Mouse (Mus musculus) MEL (cell line): Measurements from ENCODE around the gene Grid2ip. TPM values are rescaled to one million over a fixed set of nuclear protein-coding genes. Genes with fewer than 3 reads are reported as not detected.

Experiments used
- DNase-seq: peaks from one replicate; pipeline ENCODE4 v3.0.0; 2011; ENCODE audit warnings: low read depth, low spot score
- H3K27ac ChIP-seq: 2 replicates; pipeline ENCODE4 v1.5.1; 2012; ENCODE audit warnings: low read depth, mild to moderate bottlenecking, control low read depth, low read length, moderate library complexity; ENCODE audit not compliant: control insufficient read depth
- H3K27me3 ChIP-seq, 2 experiments: fragments of 150-350 bp in 1 of 2; sonication (generic) in 1 of 2; 2 replicates each; pipeline ENCODE4 v1.6.1; 2012; ENCODE audit warnings: low read length in 2 of 2, mild to moderate bottlenecking in 2 of 2, improper control_type of control experiment in 1 of 2, moderate library complexity in 1 of 2; ENCODE audit not compliant: insufficient read depth in 2 of 2, control insufficient read depth in 1 of 2
- H3K36me3 ChIP-seq, 2 experiments: 2 replicates each; pipeline ENCODE4 v1.6.1; 2012 to 2014; ENCODE audit warnings: low read length in 2 of 2, improper control_type of control experiment in 1 of 2, inconsistent platforms in 1 of 2, mild to moderate bottlenecking in 1 of 2; ENCODE audit not compliant: insufficient read depth in 2 of 2, control insufficient read depth in 1 of 2
- H3K4me1 ChIP-seq, 2 experiments: fragments of 150-350 bp in 1 of 2; sonication (generic) in 1 of 2; 2 replicates each; pipeline ENCODE4 v1.6.1; 2012; ENCODE audit warnings: low read length in 2 of 2, improper control_type of control experiment in 1 of 2, mild to moderate bottlenecking in 1 of 2; ENCODE audit not compliant: insufficient read depth in 2 of 2, control insufficient read depth in 1 of 2
- H3K4me3 ChIP-seq, 2 experiments: fragments of 150-350 bp in 1 of 2; sonication (generic) in 1 of 2; 2 replicates each; pipeline ENCODE4 v1.5.1; 2012; ENCODE audit warnings: low read depth in 2 of 2, low read length in 2 of 2, mild to moderate bottlenecking in 2 of 2, moderate library complexity in 2 of 2, control low read depth in 1 of 2, improper control_type of control experiment in 1 of 2; ENCODE audit not compliant: control insufficient read depth in 1 of 2, insufficient read depth in 1 of 2
- H3K79me2 ChIP-seq: 2 replicates; pipeline ENCODE4 v1.6.1; 2012; ENCODE audit warnings: mild to moderate bottlenecking, low read length, moderate library complexity; ENCODE audit not compliant: control insufficient read depth, poor library complexity, insufficient read depth
- H3K9ac ChIP-seq: 2 replicates; pipeline ENCODE4 v1.6.1; 2012; ENCODE audit warnings: low read depth, mild to moderate bottlenecking, control low read depth, low read length, moderate library complexity; ENCODE audit not compliant: control insufficient read depth, poor library complexity, severe bottlenecking
- H3K9me3 ChIP-seq: fragments of 150-350 bp; sonication (generic); replicated peaks from 2 replicates; pipeline ENCODE4 v1.6.1; 2012; ENCODE audit warnings: mild to moderate bottlenecking, low read length, improper control_type of control experiment, moderate library complexity; ENCODE audit not compliant: insufficient read depth
- CTCF ChIP-seq, 3 experiments: IDR thresholded peaks in 2 of 3; conservative IDR thresholded peaks in 1 of 3; 2 replicates each; pipeline ENCODE4 v1.5.1; 2011 to 2012; ENCODE audit warnings: low read length in 3 of 3, low read depth in 2 of 3, mild to moderate bottlenecking in 2 of 3, improper control_type of control experiment in 1 of 3, inconsistent platforms in 1 of 3, mixed read lengths in 1 of 3, moderate library complexity in 1 of 3; ENCODE audit not compliant: control insufficient read depth in 1 of 3, insufficient read depth in 1 of 3, poor library complexity in 1 of 3, severe bottlenecking in 1 of 3
- ELF1 ChIP-seq: IDR thresholded peaks from 2 replicates; pipeline ENCODE4 v1.6.1; 2014; ENCODE audit warnings: low read depth, mild to moderate bottlenecking, inconsistent platforms, low read length, improper control_type of control experiment, moderate library complexity
- ETS1 ChIP-seq: IDR thresholded peaks from 2 replicates; pipeline ENCODE4 v1.6.1; 2012; ENCODE audit warnings: low read depth, mild to moderate bottlenecking, inconsistent platforms, low read length, improper control_type of control experiment, moderate library complexity
- GABPA ChIP-seq: IDR thresholded peaks from 2 replicates; pipeline ENCODE4 v1.6.1; 2012; ENCODE audit warnings: low read depth, mild to moderate bottlenecking, inconsistent platforms, low read length, improper control_type of control experiment, moderate library complexity
- MAX ChIP-seq: IDR thresholded peaks from 2 replicates; pipeline ENCODE4 v1.6.1; 2011; ENCODE audit warnings: low read length, improper control_type of control experiment
- MXI1 ChIP-seq: IDR thresholded peaks from 2 replicates; pipeline ENCODE4 v1.6.1; 2011; ENCODE audit warnings: mild to moderate bottlenecking, low read depth, low read length, improper control_type of control experiment
- MYB ChIP-seq: IDR thresholded peaks from 2 replicates; pipeline ENCODE4 v1.6.1; 2011; ENCODE audit warnings: mild to moderate bottlenecking, low read depth, low read length, improper control_type of control experiment
- POLR2A ChIP-seq, 2 experiments: IDR thresholded peaks; 2 replicates each; pipeline ENCODE4 v1.6.1; 2011 to 2012; ENCODE audit warnings: low read length in 2 of 2, mild to moderate bottlenecking in 2 of 2, control low read depth in 1 of 2, improper control_type of control experiment in 1 of 2, low read depth in 1 of 2, moderate library complexity in 1 of 2; ENCODE audit not compliant: control insufficient read depth in 1 of 2, insufficient read depth in 1 of 2, poor library complexity in 1 of 2
- POLR2AphosphoS5 ChIP-seq: IDR thresholded peaks from 2 replicates; pipeline ENCODE4 v1.6.1; 2012; ENCODE audit warnings: low read depth, borderline replicate concordance, mild to moderate bottlenecking, inconsistent platforms, low read length, moderate library complexity, mixed read lengths
- RAD21 ChIP-seq: IDR thresholded peaks from 2 replicates; pipeline ENCODE4 v1.6.1; 2011; ENCODE audit warnings: mild to moderate bottlenecking, low read depth, low read length, improper control_type of control experiment
- RCOR1 ChIP-seq: IDR thresholded peaks from 2 replicates; pipeline ENCODE4 v1.6.1; 2012; ENCODE audit warnings: low read depth, mild to moderate bottlenecking, inconsistent platforms, low read length, improper control_type of control experiment
- SIN3A ChIP-seq: IDR thresholded peaks from 2 replicates; pipeline ENCODE4 v1.6.1; 2012; ENCODE audit warnings: low read length, improper control_type of control experiment, inconsistent platforms
- SMC3 ChIP-seq: IDR thresholded peaks from 2 replicates; pipeline ENCODE4 v1.6.1; 2011; ENCODE audit warnings: low read depth, low read length, improper control_type of control experiment
- TAL1 ChIP-seq: IDR thresholded peaks from 2 replicates; pipeline ENCODE4 v1.6.1; 2012; ENCODE audit warnings: mild to moderate bottlenecking, inconsistent platforms, low read length, moderate library complexity, mixed read lengths
- TBP ChIP-seq: IDR thresholded peaks from 2 replicates; pipeline ENCODE4 v1.8.0; 2011; ENCODE audit warnings: low read depth, low read length, improper control_type of control experiment
- TCF12 ChIP-seq: IDR thresholded peaks from 2 replicates; pipeline ENCODE4 v1.6.1; 2014; ENCODE audit warnings: low read depth, mild to moderate bottlenecking, inconsistent platforms, low read length, improper control_type of control experiment, moderate library complexity
- USF2 ChIP-seq, 2 experiments: IDR thresholded peaks; 2 replicates each; pipeline ENCODE4 v1.6.1; 2011 to 2012; ENCODE audit warnings: improper control_type of control experiment in 2 of 2, low read length in 2 of 2, borderline replicate concordance in 1 of 2, inconsistent platforms in 1 of 2, low read depth in 1 of 2, mild to moderate bottlenecking in 1 of 2; ENCODE audit not compliant: insufficient read depth in 1 of 2
- ZMIZ1 ChIP-seq: IDR thresholded peaks from 2 replicates; pipeline ENCODE4 v1.6.1; 2012; ENCODE audit warnings: low read depth, mild to moderate bottlenecking, inconsistent platforms, low read length, improper control_type of control experiment, moderate library complexity
- polyA plus RNA-seq, 2 experiments: library from polyadenylated mRNA; stranded (reverse) in 1 of 2; unstranded in 1 of 2; fragments of >175 nt in 1 of 2; fragments of >200 nt in 1 of 2; gene quantifications; 2 replicates each; pipeline versions ENCODE4 v1.2.1 to v1.2.4; 2012; ENCODE audit warnings: low replicate concordance in 2 of 2, low read depth in 1 of 2; ENCODE audit not compliant: insufficient read length in 2 of 2, insufficient read depth in 1 of 2, missing spikeins in 1 of 2
- total RNA-seq: library from RNA; depleted of rRNA; stranded (reverse); fragments of 300-350 nt; gene quantifications from 2 replicates; pipeline ENCODE4 v1.2.3, GENCODE M21; 2012

Gene Grid2ip
- total and polyA plus RNA-seq, 3 experiments: not detected

- Histone ChIP-seq H3K27me3 (no peaks in the 10 kb centered on the region), H3K79me2 (no peaks in the 10 kb centered on the region), H3K4me3 (no peak overlapping the region), H3K9me3 (no peaks in the 10 kb centered on the region)
- no peak for TF ChIP-seq MAX
- TF ChIP-seq ZMIZ1: no peak
- TF ChIP-seq TAL1: no peak
- no peak for TF ChIP-seq TBP
- no peak for TF ChIP-seq SIN3A
- no peak for TF ChIP-seq MYB
- no peak for TF ChIP-seq CTCF (IDR thresholded peaks at IDR 0.05 in 2 of 3, conservative IDR thresholded peaks at IDR 0.05 in 1 of 3; ENCODE audit: control insufficient read depth in 1 of 3, insufficient read depth in 1 of 3, low read depth in 2 of 3, low read length in 3 of 3, poor library complexity in 1 of 3, severe bottlenecking in 1 of 3)
- no peak for TF ChIP-seq ELF1
- no peak for TF ChIP-seq POLR2A (IDR thresholded peaks at IDR 0.05; ENCODE audit: control insufficient read depth in 1 of 2, insufficient read depth in 1 of 2, low read depth in 1 of 2, low read length in 2 of 2, poor library complexity in 1 of 2)
- TF ChIP-seq SMC3: no peak
- no peak for TF ChIP-seq GABPA
- no peak for TF ChIP-seq POLR2AphosphoS5
- TF ChIP-seq, all 39 proteins: peak for 0
- Histone ChIP-seq H3K27ac (no peak overlapping the region), H3K4me1 (no peaks in the 10 kb centered on the region), H3K36me3 (no peaks in the 10 kb centered on the region), H3K9ac (no peak overlapping the region)
- no peak for DNase-seq
Observed at GRCm38 (mm10) chr5:143357564-143357963, 426 bp downstream of the Grid2ip start.

GRCm38 (mm10) chr5:143359263-143359662 is 2.1 kb downstream of the Grid2ip start:
- H3K79me2 ChIP-seq: no peaks in the 10 kb centered on the region
- no peaks in the 10 kb centered on the region for H3K4me1 ChIP-seq
- no peak for DNase-seq
- H3K4me3 ChIP-seq: no peak overlapping the region
- TF ChIP-seq CTCF (IDR thresholded peaks at IDR 0.05 in 2 of 3, conservative IDR thresholded peaks at IDR 0.05 in 1 of 3; ENCODE audit: control insufficient read depth in 1 of 3, insufficient read depth in 1 of 3, low read depth in 2 of 3, low read length in 3 of 3, poor library complexity in 1 of 3, severe bottlenecking in 1 of 3): peak in 2 of 3 experiments; percentile 24 to 27; a peak in 3 of 6 replicates
- TF ChIP-seq TCF12: no peak
- no peak overlapping the region for H3K9ac ChIP-seq
- no peaks in the 10 kb centered on the region for H3K27me3 ChIP-seq
- H3K36me3 ChIP-seq: no peaks in the 10 kb centered on the region
- H3K27ac ChIP-seq: no peak overlapping the region
- no peaks in the 10 kb centered on the region for H3K9me3 ChIP-seq

GRCm38 (mm10) chr5:143360000-143360399 is 2.9 kb downstream of the Grid2ip start:
- Histone ChIP-seq H3K27me3 (no peaks in the 10 kb centered on the region), H3K36me3 (no peaks in the 10 kb centered on the region), H3K9ac (no peak overlapping the region), H3K79me2 (no peaks in the 10 kb centered on the region), H3K27ac (no peak overlapping the region), H3K4me3 (no peak overlapping the region), H3K9me3 (no peaks in the 10 kb centered on the region), H3K4me1 (no peaks in the 10 kb centered on the region)
- TF ChIP-seq TAL1 (no peak), CTCF (IDR thresholded peaks at IDR 0.05 in 2 of 3, conservative IDR thresholded peaks at IDR 0.05 in 1 of 3; ENCODE audit: control insufficient read depth in 1 of 3, insufficient read depth in 1 of 3, low read depth in 2 of 3, low read length in 3 of 3, poor library complexity in 1 of 3, severe bottlenecking in 1 of 3) (peak; percentile 61 to 80 (median 67)), RCOR1 (no peak), TCF12 (no peak), MXI1 (no peak), RAD21 (peak; percentile 46), ETS1 (no peak), USF2 (IDR thresholded peaks at IDR 0.05; ENCODE audit: borderline replicate concordance in 1 of 2, insufficient read depth in 1 of 2, low read depth in 1 of 2, low read length in 2 of 2) (no peak), SMC3 (peak; percentile 52)
- DNase-seq: peak; percentile 59
